8 mouse cellular contexts compared by ENCODE assay signal in genomic region chr5:150436629-150437389, GRCm38 (mm10).
A peak's percentile ranks its signal among the peaks of the same experiment; 100 is the strongest.
DNase-seq lines count a peak whose midpoint lies in the region; ATAC-seq and TF ChIP-seq lines count a peak whose summit lies in the region.

No protein-coding gene starts in this region.

- peaks cover 4% of the 10 kb centered on the region; the same call in 1 of the 2 replicates for H3K9me3 ChIP-seq in midbrain, embryonic 11.5 days (ENCODE audit: control insufficient read depth, low read length)

- no peak for TF ChIP-seq CTCF in cerebellum, adult 2 months (IDR thresholded peaks at IDR 0.05; ENCODE audit: borderline replicate concordance, insufficient read depth, low read depth, low read length)

- peak overlapping the region; percentile 50 for H3K4me2 ChIP-seq in midbrain, embryonic 11.5 days

- peak overlapping the region; percentile 47 for H3K9ac ChIP-seq in midbrain, embryonic 11.5 days (ENCODE audit: low read length)

- TF ChIP-seq POLR2A in cerebellum, adult 2 months (IDR thresholded peaks at IDR 0.05; ENCODE audit: borderline replicate concordance, insufficient read depth, low read length): no peak

- ATAC-seq in midbrain, embryonic 11.5 days (ENCODE audit: low FRiP score): no peak
- no peak for ATAC-seq in megakaryocyte-erythroid progenitor cell, adult 5-6 weeks (replicated peaks; ENCODE audit: low FRiP score, low TSS enrichment, poor library complexity, severe bottlenecking)

- peak overlapping the region; percentile 81 for H3K27ac ChIP-seq in cerebellum, adult 2 months (ENCODE audit: insufficient read depth, low read length)
- H3K27ac ChIP-seq in midbrain, embryonic 11.5 days (ENCODE audit: low read depth, low read length): no peak overlapping the region

- no peaks in the 10 kb centered on the region for H3K27me3 ChIP-seq in cerebellum, adult 2 months (ENCODE audit: control insufficient read depth, insufficient read depth, low read length)
- H3K27me3 ChIP-seq in midbrain, embryonic 11.5 days (ENCODE audit: control insufficient read depth, insufficient read depth, low read length): no peaks in the 10 kb centered on the region

- H3K4me3 ChIP-seq in cerebellum, adult 2 months (replicated peaks; ENCODE audit: insufficient read depth, low read depth, low read length): peak overlapping the region; percentile 18
- H3K4me3 ChIP-seq in midbrain, embryonic 11.5 days (ENCODE audit: low read depth, low read length): peak overlapping the region; percentile 20; the same call in 1 of the 2 replicates

- DNase-seq in frontal cortex, postnatal 36 days (ENCODE audit: low spot score in 2 of 2): peak; percentile 40 to 60
- no peak for DNase-seq in frontal cortex, postnatal 14 days (ENCODE audit: low spot score in 2 of 2)
- peak; percentile 85 to 88 for DNase-seq in cerebellum, adult 2 months
- peak; percentile 87 for DNase-seq in gastrocnemius, adult 18-20 months (ENCODE audit: low spot score)
- peak; percentile 27 to 28 for DNase-seq in kidney, postnatal 4 days
- DNase-seq in midbrain, embryonic 11.5 days (ENCODE audit: low spot score, missing footprints): peak; percentile 89
- no peak for DNase-seq in thymus, postnatal 36 days

- peaks cover 10% of the 10 kb centered on the region for H3K4me1 ChIP-seq in cerebellum, adult 2 months (ENCODE audit: control insufficient read depth, insufficient read depth, low read length)
- no peaks in the 10 kb centered on the region; the same call in 1 of the 2 replicates for H3K4me1 ChIP-seq in midbrain, embryonic 11.5 days (ENCODE audit: control insufficient read depth, insufficient read depth, low read length)

- 15% methylated on average over 34 of the region's 34 CpGs for WGBS in cerebellum, adult 2 months
- 17% methylated on average over 34 of the region's 34 CpGs for WGBS in midbrain, embryonic 11.5 days

- H3K36me3 ChIP-seq in midbrain, embryonic 11.5 days (ENCODE audit: control insufficient read depth, insufficient read depth, low read length): no peaks in the 10 kb centered on the region

Comparison
In these comparisons a context has a peak if more than half of its experiments do, and no peak if none do; other contexts are left out.
1. DNase-seq: peak in frontal cortex, postnatal 36 days (2 of 2), cerebellum, adult 2 months (2 of 2), gastrocnemius, adult 18-20 months (single experiment), kidney, postnatal 4 days (2 of 2) and midbrain, embryonic 11.5 days (single experiment); none in frontal cortex, postnatal 14 days (0 of 2) and thymus, postnatal 36 days (0 of 2).